Mouse (Mus musculus): ENCODE measurements around the gene Mcm6. TPM values are rescaled to one million over a fixed set of nuclear protein-coding genes. Genes with fewer than 3 reads are reported as not detected.

The Mcm6 gene
- polyA plus RNA-seq, 1 experiment, result 76.2 TPM

GRCm38 (mm10) chr1:128398738-128399445 is 39.4 kb upstream of the Mcm6 start:
- DNase-seq, result no peak
- peaks cover 44% of the 10 kb centered on the region for H3K36me3 ChIP-seq (ENCODE audit: control insufficient read depth, insufficient read depth, low read length)
- 98% methylated on average over 5 of the region's 5 CpGs for WGBS
- no peaks in the 10 kb centered on the region for H3K27me3 ChIP-seq (ENCODE audit: control insufficient read depth, insufficient read depth, low read length)
- TF ChIP-seq CTCF (IDR thresholded peaks at IDR 0.05; ENCODE audit: borderline replicate concordance, control insufficient read depth, extremely low read depth, insufficient read depth, low read length, poor library complexity) (no peak), POLR2A (IDR thresholded peaks at IDR 0.05; ENCODE audit: control insufficient read depth, extremely low read depth, insufficient read depth, low read length, poor library complexity) (no peak)
- H3K4me3 ChIP-seq (ENCODE audit: control insufficient read depth, insufficient read depth, low read length), result no peak overlapping the region
- H3K27ac ChIP-seq (ENCODE audit: control insufficient read depth, insufficient read depth, low read length), result no peak overlapping the region
- H3K4me1 ChIP-seq (replicated peaks; ENCODE audit: control insufficient read depth, insufficient read depth, low read length), result no peaks in the 10 kb centered on the region

GRCm38 (mm10) chr1:128394657-128395056 is 35.2 kb upstream of the Mcm6 start:
- no peak overlapping the region for H3K27ac ChIP-seq (ENCODE audit: control insufficient read depth, insufficient read depth, low read length)
- H3K4me1 ChIP-seq (replicated peaks; ENCODE audit: control insufficient read depth, insufficient read depth, low read length), result no peaks in the 10 kb centered on the region
- DNase-seq, result no peak
- 95% methylated on average over 3 of the region's 3 CpGs for WGBS
- peaks cover 30% of the 10 kb centered on the region for H3K36me3 ChIP-seq (ENCODE audit: control insufficient read depth, insufficient read depth, low read length)
- no peak overlapping the region for H3K4me3 ChIP-seq (ENCODE audit: control insufficient read depth, insufficient read depth, low read length)
- no peak for TF ChIP-seq CTCF (IDR thresholded peaks at IDR 0.05; ENCODE audit: borderline replicate concordance, control insufficient read depth, extremely low read depth, insufficient read depth, low read length, poor library complexity)
- no peak for TF ChIP-seq POLR2A (IDR thresholded peaks at IDR 0.05; ENCODE audit: control insufficient read depth, extremely low read depth, insufficient read depth, low read length, poor library complexity)
- H3K27me3 ChIP-seq (ENCODE audit: control insufficient read depth, insufficient read depth, low read length), result no peaks in the 10 kb centered on the region

- TF ChIP-seq POLR2A (IDR thresholded peaks at IDR 0.05; ENCODE audit: control insufficient read depth, extremely low read depth, insufficient read depth, low read length, poor library complexity), result no peak
- TF ChIP-seq CTCF (IDR thresholded peaks at IDR 0.05; ENCODE audit: borderline replicate concordance, control insufficient read depth, extremely low read depth, insufficient read depth, low read length, poor library complexity), result no peak
- 99% methylated on average over 2 of the region's 2 CpGs for WGBS
- H3K4me1 ChIP-seq (replicated peaks; ENCODE audit: control insufficient read depth, insufficient read depth, low read length), result no peaks in the 10 kb centered on the region
- no peak overlapping the region for H3K4me3 ChIP-seq (ENCODE audit: control insufficient read depth, insufficient read depth, low read length)
- peaks cover 30% of the 10 kb centered on the region for H3K36me3 ChIP-seq (ENCODE audit: control insufficient read depth, insufficient read depth, low read length)
- no peaks in the 10 kb centered on the region for H3K27me3 ChIP-seq (ENCODE audit: control insufficient read depth, insufficient read depth, low read length)
- no peak for DNase-seq
- H3K27ac ChIP-seq (ENCODE audit: control insufficient read depth, insufficient read depth, low read length), result no peak overlapping the region
These were observed 32.9 kb upstream of the Mcm6 start for GRCm38 (mm10) chr1:128392382-128392781.

- Histone ChIP-seq H3K27ac (ENCODE audit: control insufficient read depth, insufficient read depth, low read length) (no peak overlapping the region; the same call in 1 of the 2 replicates), H3K4me3 (ENCODE audit: control insufficient read depth, insufficient read depth, low read length) (no peak overlapping the region), H3K36me3 (ENCODE audit: control insufficient read depth, insufficient read depth, low read length) (peaks cover 44% of the 10 kb centered on the region), H3K27me3 (ENCODE audit: control insufficient read depth, insufficient read depth, low read length) (no peaks in the 10 kb centered on the region), H3K4me1 (replicated peaks; ENCODE audit: control insufficient read depth, insufficient read depth, low read length) (no peaks in the 10 kb centered on the region)
- TF ChIP-seq POLR2A (IDR thresholded peaks at IDR 0.05; ENCODE audit: control insufficient read depth, extremely low read depth, insufficient read depth, low read length, poor library complexity) (no peak), CTCF (IDR thresholded peaks at IDR 0.05; ENCODE audit: borderline replicate concordance, control insufficient read depth, extremely low read depth, insufficient read depth, low read length, poor library complexity) (no peak)
- no peak for DNase-seq
- 12% methylated on average over 7 of the region's 7 CpGs for WGBS
These were observed 27.0 kb upstream of the Mcm6 start for GRCm38 (mm10) chr1:128386487-128386886.

GRCm38 (mm10) chr1:128376841-128377240 is 17.4 kb upstream of the Mcm6 start:
- no peaks in the 10 kb centered on the region for H3K27me3 ChIP-seq (ENCODE audit: control insufficient read depth, insufficient read depth, low read length)
- H3K4me3 ChIP-seq (ENCODE audit: control insufficient read depth, insufficient read depth, low read length), result no peak overlapping the region
- H3K36me3 ChIP-seq (ENCODE audit: control insufficient read depth, insufficient read depth, low read length), result peaks cover 49% of the 10 kb centered on the region
- 96% methylated on average over 4 of the region's 4 CpGs for WGBS
- no peak for DNase-seq
- H3K4me1 ChIP-seq (replicated peaks; ENCODE audit: control insufficient read depth, insufficient read depth, low read length), result no peaks in the 10 kb centered on the region
- H3K27ac ChIP-seq (ENCODE audit: control insufficient read depth, insufficient read depth, low read length), result no peak overlapping the region
- TF ChIP-seq POLR2A (IDR thresholded peaks at IDR 0.05; ENCODE audit: control insufficient read depth, extremely low read depth, insufficient read depth, low read length, poor library complexity) (no peak), CTCF (IDR thresholded peaks at IDR 0.05; ENCODE audit: borderline replicate concordance, control insufficient read depth, extremely low read depth, insufficient read depth, low read length, poor library complexity) (no peak)

- Histone ChIP-seq H3K4me1 (replicated peaks; ENCODE audit: control insufficient read depth, insufficient read depth, low read length) (no peaks in the 10 kb centered on the region), H3K36me3 (ENCODE audit: control insufficient read depth, insufficient read depth, low read length) (peaks cover 56% of the 10 kb centered on the region), H3K27me3 (ENCODE audit: control insufficient read depth, insufficient read depth, low read length) (no peaks in the 10 kb centered on the region), H3K27ac (ENCODE audit: control insufficient read depth, insufficient read depth, low read length) (no peak overlapping the region), H3K4me3 (ENCODE audit: control insufficient read depth, insufficient read depth, low read length) (no peak overlapping the region)
- 78% methylated on average over 7 of the region's 7 CpGs for WGBS
- no peak for DNase-seq
- TF ChIP-seq POLR2A (IDR thresholded peaks at IDR 0.05; ENCODE audit: control insufficient read depth, extremely low read depth, insufficient read depth, low read length, poor library complexity) (no peak), CTCF (IDR thresholded peaks at IDR 0.05; ENCODE audit: borderline replicate concordance, control insufficient read depth, extremely low read depth, insufficient read depth, low read length, poor library complexity) (no peak)
These were observed 12.8 kb upstream of the Mcm6 start for GRCm38 (mm10) chr1:128372143-128372860.
